Mouse (Mus musculus) liver, adult 2 months (tissue): ENCODE results near the gene Lrrc45. TPM values are rescaled to one million over a fixed set of nuclear protein-coding genes. Genes with fewer than 3 reads are reported as not detected.
"Not testable (repeated sequence)": the region's sequence is repeated elsewhere in the genome, so short reads cannot be mapped to it uniquely, and the experiment has no call there.

Experiments used
- DNase-seq: peaks from one replicate; pipeline ENCODE4 v3.0.0-alpha.2; 2011; ENCODE audit warnings: low read depth, low spot score; ENCODE audit errors: extremely low read depth
- H3K27ac ChIP-seq: fragments of 200-500 bp; replicated peaks from 2 replicates; pipeline ENCODE4 v1.5.1; 2012; ENCODE audit warnings: low read depth, mild to moderate bottlenecking, control low read depth, inconsistent platforms, low read length; ENCODE audit not compliant: insufficient read depth
- H3K27me3 ChIP-seq: fragments of 200-500 bp; 2 replicates; pipeline ENCODE4 v1.6.1; 2012; ENCODE audit warnings: mild to moderate bottlenecking, moderate library complexity, low read length, inconsistent platforms; ENCODE audit not compliant: control insufficient read depth, insufficient read depth
- H3K36me3 ChIP-seq: fragments of 200-500 bp; 2 replicates; pipeline ENCODE4 v1.6.1; 2012; ENCODE audit warnings: low read length, inconsistent platforms; ENCODE audit not compliant: control insufficient read depth, insufficient read depth
- H3K4me1 ChIP-seq: fragments of 200-500 bp; 2 replicates; pipeline ENCODE4 v1.6.1; 2011; ENCODE audit warnings: low read length; ENCODE audit not compliant: control insufficient read depth, insufficient read depth
- H3K4me3 ChIP-seq: fragments of 200-500 bp; 2 replicates; pipeline ENCODE4 v1.5.1; 2011; ENCODE audit warnings: low read depth, mild to moderate bottlenecking, control low read depth, low read length, moderate library complexity; ENCODE audit not compliant: insufficient read depth
- H3K79me2 ChIP-seq: fragments of 200-500 bp; 2 replicates; pipeline ENCODE4 v1.6.1; 2012; ENCODE audit warnings: inconsistent platforms, mild to moderate bottlenecking, low read length, moderate library complexity; ENCODE audit not compliant: control insufficient read depth, insufficient read depth
- H3K9ac ChIP-seq: fragments of 200-500 bp; 2 replicates; pipeline ENCODE4 v1.6.1; 2012; ENCODE audit warnings: low read depth, mild to moderate bottlenecking, control low read depth, inconsistent platforms, low read length
- CTCF ChIP-seq: fragments of 200-500 bp; IDR thresholded peaks from 2 replicates; pipeline ENCODE4 v1.5.1; 2011; ENCODE audit warnings: low read depth, low read length, control low read depth
- POLR2A ChIP-seq: fragments of 200-500 bp; IDR thresholded peaks from 2 replicates; pipeline ENCODE4 v1.6.1; 2011; ENCODE audit warnings: low read length, control low read depth; ENCODE audit not compliant: insufficient read depth; ENCODE audit errors: extremely low read depth
- WGBS: fragments of 180-500 bp; shearing (Covaris S2); methylation state at CpG from one replicate; pipeline ENCODE4 v1.1.7; 2018; 5-methylcytosine and 5-hydroxymethylcytosine counted together
- polyA plus RNA-seq: library from polyadenylated mRNA; depleted of rRNA; stranded (reverse); fragments of >200 nt; gene quantifications from 2 replicates; pipeline ENCODE4 v1.2.3, GENCODE M21; 2012
- total RNA-seq: library from RNA; depleted of rRNA; stranded (reverse); fragments of >200 nt; gene quantifications from 2 replicates; pipeline ENCODE4 v1.2.3, GENCODE M21; 2014

Gene Lrrc45
- total and polyA plus RNA-seq, 2 experiments: 5.1 to 9.8 TPM

- Histone ChIP-seq H3K4me3 (peak within 1 kb of the TSS; percentile 79), H3K9ac (peak within 1 kb of the TSS; percentile 87), H3K36me3 (peaks cover 4% of the 10 kb centered on the region), H3K79me2 (no peaks in the 10 kb centered on the region), H3K4me1 (peaks cover 10% of the 10 kb centered on the region; the same call in 1 of the 2 replicates), H3K27me3 (no peaks in the 10 kb centered on the region), H3K27ac (peak within 1 kb of the TSS; percentile 95)
- peak; percentile 99 for DNase-seq
- 2% methylated on average over 14 of the region's 14 CpGs for WGBS
- TF ChIP-seq CTCF: peak; percentile 62
- TF ChIP-seq POLR2A: peak; percentile 95
These were observed 13.4 kb downstream of the Lrrc45 start, which contains the start of gene Dcxr for GRCm38 (mm10) chr11:120727169-120727527. Gene Dcxr, minus strand, starts transcription at chr11:120727281.

GRCm38 (mm10) chr11:120727564-120727963 is 13.8 kb downstream of the Lrrc45 start:
- TF ChIP-seq POLR2A (no peak), CTCF (no peak)
- no peak for DNase-seq
- H3K27me3 ChIP-seq: no peaks in the 10 kb centered on the region
- no peak overlapping the region for H3K4me3 ChIP-seq
- peaks cover 4% of the 10 kb centered on the region for H3K36me3 ChIP-seq
- no peaks in the 10 kb centered on the region for H3K79me2 ChIP-seq
- peaks cover 10% of the 10 kb centered on the region; the same call in 1 of the 2 replicates for H3K4me1 ChIP-seq
- H3K9ac ChIP-seq: no peak overlapping the region
- 54% methylated on average over 11 of the region's 12 CpGs for WGBS
- no peak overlapping the region for H3K27ac ChIP-seq

- Histone ChIP-seq H3K27me3 (no peaks in the 10 kb centered on the region), H3K36me3 (peaks cover 4% of the 10 kb centered on the region), H3K4me3 (no peak overlapping the region), H3K4me1 (peaks cover 10% of the 10 kb centered on the region; the same call in 1 of the 2 replicates), H3K9ac (no peak overlapping the region), H3K27ac (no peak overlapping the region), H3K79me2 (no peaks in the 10 kb centered on the region)
- TF ChIP-seq CTCF (no peak), POLR2A (no peak)
- WGBS: 82% methylated on average over 11 of the region's 11 CpGs
- DNase-seq: no peak
These were observed 15.0 kb downstream of the Lrrc45 start for GRCm38 (mm10) chr11:120728530-120729240.

- 4% methylated on average over 18 of the region's 21 CpGs for WGBS
- H3K9ac ChIP-seq, H3K36me3 ChIP-seq, H3K79me2 ChIP-seq, H3K27ac ChIP-seq, H3K27me3 ChIP-seq, H3K4me3 ChIP-seq: not testable (repeated sequence)
- peak; percentile 82 for DNase-seq
- H3K4me1 ChIP-seq: peaks cover 10% of the 10 kb centered on the region; the same call in 1 of the 2 replicates
These were observed 15.8 kb downstream of the Lrrc45 start for GRCm38 (mm10) chr11:120729432-120730050.

DNA sequence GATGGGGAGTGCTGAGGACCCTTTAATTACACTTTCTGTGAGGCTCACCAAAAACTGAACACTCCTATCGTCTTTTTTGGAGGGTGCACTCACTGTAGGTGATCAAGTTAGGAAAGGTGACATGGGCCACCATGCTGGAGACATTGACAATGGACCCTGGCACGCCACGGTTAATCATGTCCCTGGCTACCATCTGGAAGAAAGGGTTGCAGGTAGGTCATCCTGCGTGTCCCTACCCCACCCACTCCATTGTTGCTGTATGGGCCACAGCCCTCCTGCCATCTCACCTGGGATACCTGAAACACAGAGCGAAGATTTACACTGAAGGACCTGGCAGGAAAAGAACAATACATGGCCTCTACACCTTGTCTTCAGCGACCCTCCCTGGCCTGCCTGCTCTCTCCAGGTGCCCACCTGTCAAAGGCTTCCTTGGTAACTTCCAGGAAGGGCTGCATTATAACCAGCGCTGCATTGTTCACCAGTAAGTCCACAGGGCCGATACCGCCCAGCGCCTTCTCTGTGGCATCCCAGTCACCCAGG is 16.7 kb downstream of the Lrrc45 start:
- Histone ChIP-seq H3K4me1 (peaks cover 10% of the 10 kb centered on the region; the same call in 1 of the 2 replicates), H3K9ac (no peak overlapping the region), H3K27ac (no peak overlapping the region), H3K27me3 (no peaks in the 10 kb centered on the region), H3K36me3 (0 out of 2 replicates have a peak, but pooled peaks cover 1% of the 10 kb centered on the region), H3K4me3 (no peak overlapping the region), H3K79me2 (no peaks in the 10 kb centered on the region)
- no peak for DNase-seq
- WGBS: 93% methylated on average over 10 of the region's 10 CpGs
- TF ChIP-seq POLR2A: no peak
- no peak for TF ChIP-seq CTCF
